13 mouse cellular contexts compared by ENCODE assay signal in the genomic region with DNA sequence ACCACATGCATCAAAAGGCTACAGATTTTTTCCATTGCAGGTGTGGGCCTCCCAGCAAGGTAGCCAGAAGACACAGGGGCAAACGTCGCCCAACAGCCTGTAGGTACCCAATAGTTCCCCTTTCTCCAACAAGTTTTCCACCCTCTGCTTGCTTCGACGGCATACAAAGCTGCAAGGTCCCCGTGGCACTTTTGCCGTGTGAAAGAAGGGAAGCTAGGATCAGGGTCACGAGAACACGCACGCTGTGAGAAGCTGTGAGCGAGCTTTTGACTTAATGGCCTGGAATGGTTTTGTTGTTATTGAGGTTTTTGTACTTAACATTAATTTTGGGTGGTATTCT. TPM values are rescaled to one million over a fixed set of nuclear protein-coding genes. Genes with fewer than 3 reads are reported as not detected.
DNase-seq lines count a peak whose midpoint lies in the region; ATAC-seq and TF ChIP-seq lines count a peak whose summit lies in the region.
"Had no signal": no experiment of that assay in that cellular context is flagged by ENCODE, and none has a peak within 500 bp of the region (broad histone marks: within the 10 kb centered on the region; RNA-seq: fewer than 3 reads in every experiment).

No protein-coding gene starts in this region.

- no peak for DNase-seq in hindbrain, embryonic 10.5 days (ENCODE audit: low spot score)
- DNase-seq in hindbrain, postnatal 0 days (ENCODE audit: low spot score) = no peak
- no peak for DNase-seq in kidney, adult 11 months
- no peak for DNase-seq in thymus, postnatal 36 days
- DNase-seq: cerebellum, adult 2 months; gastrocnemius, postnatal 14 days; thymus, postnatal 14 days had no signal

- TF ChIP-seq CTCF in hindbrain, postnatal 0 days (IDR thresholded peaks at IDR 0.05; ENCODE audit: low read depth) = no peak

- no peaks in the 10 kb centered on the region for H3K36me3 ChIP-seq in hindbrain, embryonic 10.5 days
- no peaks in the 10 kb centered on the region for H3K36me3 ChIP-seq in hindbrain, postnatal 0 days (ENCODE audit: insufficient read depth, low read length)
- no peaks in the 10 kb centered on the region for H3K36me3 ChIP-seq in embryonic facial prominence, embryonic 12.5 days
- no peaks in the 10 kb centered on the region for H3K36me3 ChIP-seq in hindbrain, embryonic 12.5 days
- H3K36me3 ChIP-seq in midbrain, embryonic 13.5 days = no peaks in the 10 kb centered on the region

- no peak overlapping the region for H3K4me2 ChIP-seq in hindbrain, postnatal 0 days (ENCODE audit: low read depth, low read length)
- no peak overlapping the region; the same call in 1 of the 2 replicates for H3K4me2 ChIP-seq in embryonic facial prominence, embryonic 12.5 days (replicated peaks)
- peak overlapping the region; percentile 41; the same call in 1 of the 2 replicates for H3K4me2 ChIP-seq in hindbrain, embryonic 12.5 days (replicated peaks)
- H3K4me2 ChIP-seq in midbrain, embryonic 13.5 days (replicated peaks) = 0 out of 2 replicates have a peak overlapping the region, but pooled peaks have one; percentile 26

- H3K9ac ChIP-seq in hindbrain, postnatal 0 days (replicated peaks; ENCODE audit: low read length) = no peak overlapping the region
- no peak overlapping the region for H3K9ac ChIP-seq in embryonic facial prominence, embryonic 12.5 days
- H3K9ac ChIP-seq in hindbrain, embryonic 12.5 days = no peak overlapping the region
- H3K9ac ChIP-seq in midbrain, embryonic 13.5 days (replicated peaks) = no peak overlapping the region

- H3K4me3 ChIP-seq in hindbrain, embryonic 10.5 days = no peak overlapping the region
- no peak overlapping the region for H3K4me3 ChIP-seq in hindbrain, postnatal 0 days (ENCODE audit: low read length)
- no peak overlapping the region for H3K4me3 ChIP-seq in embryonic facial prominence, embryonic 12.5 days
- no peak overlapping the region for H3K4me3 ChIP-seq in hindbrain, embryonic 12.5 days
- no peak overlapping the region for H3K4me3 ChIP-seq in midbrain, embryonic 13.5 days (replicated peaks)
- H3K4me3 ChIP-seq: left cerebral cortex, adult 2 months had no signal

- no peaks in the 10 kb centered on the region for H3K27me3 ChIP-seq in hindbrain, embryonic 10.5 days (ENCODE audit: insufficient read depth, poor library complexity, severe bottlenecking)
- H3K27me3 ChIP-seq in hindbrain, postnatal 0 days (ENCODE audit: insufficient read depth, low read length) = no peaks in the 10 kb centered on the region
- no peaks in the 10 kb centered on the region for H3K27me3 ChIP-seq in embryonic facial prominence, embryonic 12.5 days
- H3K27me3 ChIP-seq in hindbrain, embryonic 12.5 days = no peaks in the 10 kb centered on the region
- no peaks in the 10 kb centered on the region for H3K27me3 ChIP-seq in midbrain, embryonic 13.5 days

- H3K9me3 ChIP-seq in hindbrain, embryonic 10.5 days = no peaks in the 10 kb centered on the region
- no peaks in the 10 kb centered on the region for H3K9me3 ChIP-seq in hindbrain, postnatal 0 days (ENCODE audit: low read length)
- no peaks in the 10 kb centered on the region for H3K9me3 ChIP-seq in embryonic facial prominence, embryonic 12.5 days
- H3K9me3 ChIP-seq in hindbrain, embryonic 12.5 days (replicated peaks) = no peaks in the 10 kb centered on the region
- H3K9me3 ChIP-seq in midbrain, embryonic 13.5 days = no peaks in the 10 kb centered on the region

- ATAC-seq in hindbrain, postnatal 0 days = no peak
- no peak for ATAC-seq in embryonic facial prominence, embryonic 12.5 days (ENCODE audit: insufficient number of reproducible peaks, insufficient read depth, low FRiP score, low TSS enrichment)
- no peak for ATAC-seq in hindbrain, embryonic 12.5 days (ENCODE audit: low FRiP score)
- ATAC-seq in midbrain, embryonic 13.5 days = no peak
- ATAC-seq in erythroblast, adult 5-6 weeks (replicated peaks; ENCODE audit: low FRiP score, poor library complexity, severe bottlenecking) = no peak

- peak overlapping the region; percentile 68 for H3K27ac ChIP-seq in hindbrain, embryonic 10.5 days
- no peak overlapping the region for H3K27ac ChIP-seq in hindbrain, postnatal 0 days
- H3K27ac ChIP-seq in embryonic facial prominence, embryonic 12.5 days = peak overlapping the region; percentile 68; the same call in 1 of the 2 replicates
- peak overlapping the region; percentile 85 for H3K27ac ChIP-seq in hindbrain, embryonic 12.5 days
- peak overlapping the region; percentile 71 for H3K27ac ChIP-seq in midbrain, embryonic 13.5 days
- H3K27ac ChIP-seq: left cerebral cortex, adult 2 months had no signal

- 80% methylated on average over 10 of the region's 10 CpGs for WGBS in hindbrain, embryonic 10.5 days
- 60% methylated on average over 10 of the region's 10 CpGs for WGBS in hindbrain, postnatal 0 days
- WGBS in embryonic facial prominence, embryonic 12.5 days = 78% methylated on average over 10 of the region's 10 CpGs
- 71% methylated on average over 10 of the region's 10 CpGs for WGBS in hindbrain, embryonic 12.5 days
- 69% methylated on average over 10 of the region's 10 CpGs for WGBS in midbrain, embryonic 13.5 days

- H3K4me1 ChIP-seq in hindbrain, embryonic 10.5 days (replicated peaks) = peaks cover 14% of the 10 kb centered on the region
- H3K4me1 ChIP-seq in hindbrain, postnatal 0 days (ENCODE audit: insufficient read depth, low read length) = no peaks in the 10 kb centered on the region
- peaks cover 14% of the 10 kb centered on the region for H3K4me1 ChIP-seq in embryonic facial prominence, embryonic 12.5 days
- H3K4me1 ChIP-seq in hindbrain, embryonic 12.5 days = peaks cover 15% of the 10 kb centered on the region
- H3K4me1 ChIP-seq in midbrain, embryonic 13.5 days (replicated peaks) = peaks cover 21% of the 10 kb centered on the region

RNA-seq across cellular contexts. Expression of gene Slc2a12, which starts 14.5 kb away (rescaled TPM):
- polyA plus RNA-seq in hindbrain, embryonic 10.5 days (2016; fragmentation: Nextera tagmentation; extraction: Ambion mirVana) = 1.9 and 2.0 TPM in 2 replicates
- 8.1 and 10.0 TPM in 2 replicates for total RNA-seq in hindbrain, postnatal 0 days (2014; rRNA removed)
- polyA plus RNA-seq in hindbrain, postnatal 0 days (2015; fragmentation: Nextera tagmentation; extraction: Ambion mirVana) = 7.9 and 8.5 TPM in 2 replicates
- polyA plus RNA-seq in embryonic facial prominence, embryonic 12.5 days (2016; fragmentation: Nextera tagmentation; extraction: Ambion mirVana) = 2.2 and 3.0 TPM in 2 replicates
- 3.7 and 4.1 TPM in 2 replicates for polyA plus RNA-seq in hindbrain, embryonic 12.5 days (2016; fragmentation: Nextera tagmentation; extraction: Ambion mirVana)
- 3.5 and 4.2 TPM in 2 replicates for polyA plus RNA-seq in midbrain, embryonic 13.5 days (2015; fragmentation: Nextera tagmentation; extraction: Ambion mirVana)
- not detected in 2 replicates for total RNA-seq in erythroblast, adult 5-6 weeks (2015; ENCODE audit: low replicate concordance)
- total RNA-seq in erythroblast, adult 5-6 weeks (2017; ENCODE audit: low replicate concordance) = not detected in 2 replicates
- total RNA-seq: megakaryocyte-erythroid progenitor cell, adult 5-6 weeks had no signal

Comparison
In these comparisons a context has a peak if more than half of its experiments do, and no peak if none do; other contexts are left out.
1. H3K4me2 ChIP-seq: peak in hindbrain, embryonic 12.5 days (single experiment) and midbrain, embryonic 13.5 days (single experiment); none in hindbrain, postnatal 0 days (single experiment) and embryonic facial prominence, embryonic 12.5 days (single experiment).